Comparison of ENCODE assay signal across 8 mouse cellular contexts in the genomic region with DNA sequence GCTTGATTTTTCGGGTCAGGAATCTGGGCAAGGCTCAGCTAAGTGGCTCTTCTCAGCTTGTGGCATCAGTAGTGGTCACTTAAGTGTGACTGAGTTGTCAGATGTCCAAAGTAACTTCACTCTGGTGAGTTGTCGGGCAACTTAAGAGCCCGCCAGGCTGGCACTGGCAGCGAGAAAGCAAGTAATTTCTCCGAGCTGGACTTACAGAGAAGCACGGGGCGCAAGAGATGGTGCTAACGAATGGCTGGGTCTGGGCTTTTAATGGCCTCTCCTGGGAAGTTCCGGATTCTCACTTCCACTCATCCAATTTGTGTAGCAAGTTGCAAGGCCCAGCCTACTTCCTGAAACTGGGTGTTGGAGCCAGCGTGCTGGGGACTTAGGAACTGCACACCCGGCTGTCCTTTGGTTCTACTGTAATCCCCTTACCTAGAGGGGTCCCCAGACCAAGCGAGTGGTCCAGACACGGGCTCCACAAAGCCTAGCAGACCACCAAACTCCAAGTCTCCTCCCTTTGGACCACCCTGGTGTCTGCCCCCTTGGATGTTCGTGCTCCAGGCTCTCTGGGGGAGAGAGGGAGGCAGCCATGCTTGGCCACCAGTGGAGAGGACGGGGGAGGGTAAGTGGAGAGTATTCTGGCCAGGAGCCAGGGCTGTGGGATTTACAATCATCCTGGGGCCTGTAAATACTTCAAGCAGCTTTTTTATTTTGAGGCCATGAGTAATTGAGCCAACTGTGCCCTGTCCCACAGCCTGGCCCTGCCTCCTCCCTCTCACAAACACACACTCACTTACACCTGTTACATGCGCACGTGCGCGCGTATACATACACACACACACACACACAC. TPM values are rescaled to one million over a fixed set of nuclear protein-coding genes. Genes with fewer than 3 reads are reported as not detected.
DNase-seq lines count a peak whose midpoint lies in the region; ATAC-seq and TF ChIP-seq lines count a peak whose summit lies in the region.

No protein-coding gene starts in this region.

- H3K9me3 ChIP-seq in ES-E14 (ENCODE audit: control insufficient read depth, insufficient read depth, low read depth, low read length): no peaks in the 10 kb centered on the region
- H3K9me3 ChIP-seq in heart, embryonic 15.5 days (replicated peaks): no peaks in the 10 kb centered on the region
- H3K9me3 ChIP-seq in limb, embryonic 11.5 days (ENCODE audit: control insufficient read depth, low read length): no peaks in the 10 kb centered on the region

- intact Hi-C loops in left cerebral cortex, adult 2 months (cut with DNase I): loop anchor here (10.0 kb wide), 1 partner anchor 1551 kb away; no protein-coding TSS in a partner anchor

- WGBS in heart, embryonic 15.5 days: 40% methylated on average over 20 of the region's 20 CpGs
- WGBS in limb, embryonic 11.5 days: 33% methylated on average over 20 of the region's 20 CpGs

- no peaks in the 10 kb centered on the region for H3K27me3 ChIP-seq in heart, embryonic 15.5 days
- H3K27me3 ChIP-seq in limb, embryonic 11.5 days (ENCODE audit: control insufficient read depth, insufficient read depth, low read length): no peaks in the 10 kb centered on the region

- H3K4me1 ChIP-seq in ES-E14 (ENCODE audit: control insufficient read depth in 2 of 2, insufficient read depth in 2 of 2, low read length in 2 of 2, poor library complexity in 1 of 2): peaks cover 0 to 10% of the 10 kb centered on the region in 2 experiments; a peak in 1 of 4 replicates
- peaks cover 62% of the 10 kb centered on the region for H3K4me1 ChIP-seq in heart, embryonic 15.5 days (replicated peaks)
- H3K4me1 ChIP-seq in limb, embryonic 11.5 days (ENCODE audit: control insufficient read depth, insufficient read depth, low read length): peaks cover 17% of the 10 kb centered on the region

- H3K9ac ChIP-seq in ES-E14 (ENCODE audit: insufficient read depth, low read depth, low read length, poor library complexity, severe bottlenecking): 0 out of 2 replicates have a peak overlapping the region, but pooled peaks have one; percentile 35
- H3K9ac ChIP-seq in heart, embryonic 15.5 days: peak overlapping the region; percentile 36
- peak overlapping the region; percentile 17; the same call in 1 of the 2 replicates for H3K9ac ChIP-seq in limb, embryonic 11.5 days (ENCODE audit: low read length)

- ATAC-seq in heart, embryonic 15.5 days (replicated peaks; ENCODE audit: insufficient number of reproducible peaks, insufficient read depth, low FRiP score, low read depth): peak; percentile 72
- peak; percentile 85 for ATAC-seq in limb, embryonic 11.5 days (ENCODE audit: insufficient number of reproducible peaks, low FRiP score, low TSS enrichment, low read depth)

- peak overlapping the region; percentile 54 for H3K4me2 ChIP-seq in heart, embryonic 15.5 days
- peak overlapping the region; percentile 31 for H3K4me2 ChIP-seq in limb, embryonic 11.5 days (ENCODE audit: low read depth, severe bottlenecking)

- peak overlapping the region in 1 of 2 experiments; percentile 38; a peak in 1 of 4 replicates for H3K4me3 ChIP-seq in ES-E14 (ENCODE audit: insufficient read depth in 1 of 2, low read depth in 1 of 2, low read length in 2 of 2, poor library complexity in 1 of 2, severe bottlenecking in 1 of 2)
- peak overlapping the region; percentile 19; the same call in 1 of the 2 replicates for H3K4me3 ChIP-seq in heart, embryonic 15.5 days
- H3K4me3 ChIP-seq in limb, embryonic 11.5 days (ENCODE audit: low read depth, low read length): no peak overlapping the region
- no peak overlapping the region for H3K4me3 ChIP-seq in left cerebral cortex, adult 2 months

- TF ChIP-seq CTCF in left cerebral cortex, adult 2 months (IDR thresholded peaks at IDR 0.05): no peak

- H3K27ac ChIP-seq in ES-E14 (ENCODE audit: insufficient read depth, low read depth, low read length, poor library complexity, severe bottlenecking): no peak overlapping the region
- peak overlapping the region; percentile 94 for H3K27ac ChIP-seq in heart, embryonic 15.5 days
- peak overlapping the region; percentile 36; the same call in 1 of the 2 replicates for H3K27ac ChIP-seq in limb, embryonic 11.5 days (replicated peaks; ENCODE audit: low read depth, low read length)
- no peak overlapping the region for H3K27ac ChIP-seq in left cerebral cortex, adult 2 months

- H3K36me3 ChIP-seq in ES-E14 (ENCODE audit: control insufficient read depth, insufficient read depth, low read length, poor library complexity, severe bottlenecking): peaks cover 4% of the 10 kb centered on the region; the same call in 1 of the 2 replicates
- H3K36me3 ChIP-seq in heart, embryonic 15.5 days: no peaks in the 10 kb centered on the region
- H3K36me3 ChIP-seq in limb, embryonic 11.5 days (ENCODE audit: control insufficient read depth, insufficient read depth, low read length): no peaks in the 10 kb centered on the region

- peak; percentile 44 for DNase-seq in adrenal gland, postnatal 14 days
- no peak for DNase-seq in adrenal gland, postnatal 4 days (ENCODE audit: low spot score in 2 of 2)
- no peak for DNase-seq in ES-E14 (ENCODE audit: low read depth, low spot score)
- peak; percentile 84 for DNase-seq in limb, embryonic 11.5 days (ENCODE audit: low spot score)
- peak; percentile 29 for DNase-seq in retina, embryonic 14.5 days (ENCODE audit: low spot score)
- DNase-seq in left cerebral cortex, adult 2 months (ENCODE audit: extremely low spot score in 1 of 2, low spot score in 2 of 2): no peak
- DNase-seq in spleen, postnatal 36 days (ENCODE audit: low spot score in 2 of 2): no peak

- in situ Hi-C loops in ES-E14 (cut with MboI; ENCODE audit: low sequenced_read_pairs in 2 of 2, unreplicated experiment in 2 of 2): loop anchor here (5.0 to 10.0 kb wide), 2 partner anchors 98 to 1411 kb away; no protein-coding TSS in a partner anchor

TF ChIP-seq in ES-E14, 5 proteins besides CTCF, POLR2A, EP300 and RAD21:
- TF ChIP-seq MAFK (IDR thresholded peaks at IDR 0.05; ENCODE audit: insufficient read depth, low read depth, low read length) (no peak), CHD2 (IDR thresholded peaks at IDR 0.05; ENCODE audit: low read depth, low read length) (no peak), ZNF384 (IDR thresholded peaks at IDR 0.05; ENCODE audit: low read depth, low read length) (no peak), HCFC1 (IDR thresholded peaks at IDR 0.05; ENCODE audit: borderline replicate concordance, insufficient read depth, low read length) (no peak), ZC3H11A (IDR thresholded peaks at IDR 0.05; ENCODE audit: borderline replicate concordance, low read depth, low read length) (no peak)

RNA-seq across cellular contexts. Expression of gene Rbm20, which starts 23.3 kb away (rescaled TPM):
- total RNA-seq in adrenal gland, postnatal 14 days (2021): 1.3 TPM in 2 replicates
- 1 to 10 TPM; 2.7 to 4.0 TPM for total RNA-seq in adrenal gland, postnatal 4 days (2021)
- total RNA-seq in ES-E14 (2012; rRNA removed): 1.4 and 2.5 TPM in 2 replicates
- 39.9 and 44.4 TPM in 2 replicates for polyA plus RNA-seq in heart, embryonic 15.5 days (2015; fragmentation: Nextera tagmentation; extraction: Ambion mirVana)
- 2.4 and 2.7 TPM in 2 replicates for polyA plus RNA-seq in limb, embryonic 11.5 days (2014; fragmentation: Nextera tagmentation; extraction: Ambion mirVana)
- total RNA-seq in left cerebral cortex, adult 2 months (2021): 1 to 10 TPM; 4.0 to 5.8 TPM

RNA-seq across cellular contexts. Expression of gene Smc3, which starts 53.6 kb away (rescaled TPM):
- total RNA-seq in adrenal gland, postnatal 14 days (2021): 38.2 and 43.8 TPM in 2 replicates
- 10 to 100 TPM; 49.4 to 55.9 TPM for total RNA-seq in adrenal gland, postnatal 4 days (2021)
- total RNA-seq in ES-E14 (2012; rRNA removed): 54.8 and 76.0 TPM in 2 replicates
- polyA plus RNA-seq in heart, embryonic 15.5 days (2015; fragmentation: Nextera tagmentation; extraction: Ambion mirVana): 37.9 and 38.9 TPM in 2 replicates
- 92.8 and 99.7 TPM in 2 replicates for polyA plus RNA-seq in limb, embryonic 11.5 days (2014; fragmentation: Nextera tagmentation; extraction: Ambion mirVana)
- 10 to 100 TPM; 37.6 to 39.3 TPM for total RNA-seq in left cerebral cortex, adult 2 months (2021)

Comparison
In these comparisons a context has a peak if more than half of its experiments do, and no peak if none do; other contexts are left out.
1. DNase-seq: peak in adrenal gland, postnatal 14 days (single experiment), limb, embryonic 11.5 days (single experiment) and retina, embryonic 14.5 days (single experiment); none in adrenal gland, postnatal 4 days (0 of 2), ES-E14 (single experiment), left cerebral cortex, adult 2 months (0 of 2) and spleen, postnatal 36 days (0 of 2).
2. H3K27ac ChIP-seq: peak in heart, embryonic 15.5 days (single experiment) and limb, embryonic 11.5 days (single experiment); none in ES-E14 (single experiment) and left cerebral cortex, adult 2 months (single experiment).
3. Peak in every context shown above with its lines, with median percentiles within 50 percentile points of each other: H3K9ac ChIP-seq.